24 mouse cellular contexts compared by ENCODE assay signal in genomic region chr13:106009911-106010310, GRCm38 (mm10).
DNase-seq lines count a peak whose midpoint lies in the region; ATAC-seq and TF ChIP-seq lines count a peak whose summit lies in the region.
"Had no signal": no experiment of that assay in that cellular context is flagged by ENCODE, and none has a peak within 500 bp of the region (broad histone marks: within the 10 kb centered on the region; RNA-seq: fewer than 3 reads in every experiment).

No protein-coding gene starts in this region.

- no peaks in the 10 kb centered on the region for H3K36me3 ChIP-seq in forebrain, embryonic 11.5 days (ENCODE audit: control insufficient read depth, insufficient read depth, low read length)
- no peaks in the 10 kb centered on the region for H3K36me3 ChIP-seq in forebrain, postnatal 0 days (ENCODE audit: insufficient read depth)
- H3K36me3 ChIP-seq in hindbrain, embryonic 12.5 days, result no peaks in the 10 kb centered on the region
- H3K36me3 ChIP-seq in hindbrain, embryonic 14.5 days (replicated peaks; ENCODE audit: control insufficient read depth, insufficient read depth), result no peaks in the 10 kb centered on the region
- no peaks in the 10 kb centered on the region for H3K36me3 ChIP-seq in midbrain, embryonic 13.5 days
- H3K36me3 ChIP-seq in midbrain, embryonic 11.5 days (ENCODE audit: control insufficient read depth, insufficient read depth, low read length), result no peaks in the 10 kb centered on the region
- H3K36me3 ChIP-seq in midbrain, embryonic 15.5 days (replicated peaks), result no peaks in the 10 kb centered on the region
- H3K36me3 ChIP-seq in liver, embryonic 11.5 days (ENCODE audit: control insufficient read depth, insufficient read depth, low read length), result no peaks in the 10 kb centered on the region
- H3K36me3 ChIP-seq: embryonic facial prominence, embryonic 10.5 days; embryonic facial prominence, embryonic 13.5 days; forebrain, embryonic 15.5 days had no signal

- no peak overlapping the region for H3K9ac ChIP-seq in forebrain, embryonic 11.5 days (ENCODE audit: low read length)
- H3K9ac ChIP-seq in forebrain, postnatal 0 days, result no peak overlapping the region
- H3K9ac ChIP-seq in hindbrain, embryonic 12.5 days, result no peak overlapping the region
- H3K9ac ChIP-seq in hindbrain, embryonic 14.5 days, result no peak overlapping the region
- no peak overlapping the region for H3K9ac ChIP-seq in midbrain, embryonic 13.5 days (replicated peaks)
- H3K9ac ChIP-seq in midbrain, embryonic 11.5 days (ENCODE audit: low read length), result no peak overlapping the region
- no peak overlapping the region for H3K9ac ChIP-seq in midbrain, embryonic 15.5 days
- H3K9ac ChIP-seq in liver, embryonic 11.5 days (ENCODE audit: low read depth, low read length), result no peak overlapping the region
- H3K9ac ChIP-seq: embryonic facial prominence, embryonic 13.5 days; forebrain, embryonic 15.5 days had no signal

- no peaks in the 10 kb centered on the region for H3K4me1 ChIP-seq in forebrain, embryonic 11.5 days (replicated peaks; ENCODE audit: control insufficient read depth, insufficient read depth, low read length)
- H3K4me1 ChIP-seq in forebrain, postnatal 0 days (ENCODE audit: insufficient read depth), result no peaks in the 10 kb centered on the region
- no peaks in the 10 kb centered on the region for H3K4me1 ChIP-seq in hindbrain, embryonic 12.5 days
- no peaks in the 10 kb centered on the region for H3K4me1 ChIP-seq in hindbrain, embryonic 14.5 days (replicated peaks; ENCODE audit: control insufficient read depth, insufficient read depth, low read length)
- peaks cover 5% of the 10 kb centered on the region for H3K4me1 ChIP-seq in midbrain, embryonic 13.5 days (replicated peaks)
- H3K4me1 ChIP-seq in midbrain, embryonic 11.5 days (ENCODE audit: control insufficient read depth, insufficient read depth, low read length), result no peaks in the 10 kb centered on the region
- no peaks in the 10 kb centered on the region for H3K4me1 ChIP-seq in midbrain, embryonic 15.5 days
- no peaks in the 10 kb centered on the region for H3K4me1 ChIP-seq in liver, embryonic 11.5 days (replicated peaks; ENCODE audit: control insufficient read depth, insufficient read depth, low read length)
- H3K4me1 ChIP-seq: embryonic facial prominence, embryonic 10.5 days; embryonic facial prominence, embryonic 13.5 days; forebrain, embryonic 15.5 days had no signal

- no peak for DNase-seq in forebrain, embryonic 11.5 days (ENCODE audit: low spot score)
- DNase-seq in forebrain, postnatal 0 days, result no peak
- no peak for DNase-seq in hindbrain, embryonic 14.5 days (ENCODE audit: low spot score)
- no peak for DNase-seq in midbrain, embryonic 11.5 days (ENCODE audit: low spot score, missing footprints)
- DNase-seq in liver, embryonic 11.5 days (ENCODE audit: low spot score), result no peak
- DNase-seq: adrenal gland, adult 8-10 months; adrenal gland, postnatal 25 days; cerebellum, adult 11 months; cerebellum, adult 2 months; cerebellum, adult 9-11 months; cerebellum, postnatal 25 days; gastrocnemius, adult 2 months; gastrocnemius, postnatal 14 days; heart, adult 11 months had no signal

- H3K27me3 ChIP-seq in forebrain, embryonic 11.5 days (ENCODE audit: control insufficient read depth, insufficient read depth, low read length), result no peaks in the 10 kb centered on the region
- no peaks in the 10 kb centered on the region for H3K27me3 ChIP-seq in forebrain, postnatal 0 days (ENCODE audit: insufficient read depth, low read length)
- no peaks in the 10 kb centered on the region for H3K27me3 ChIP-seq in hindbrain, embryonic 12.5 days
- no peaks in the 10 kb centered on the region for H3K27me3 ChIP-seq in hindbrain, embryonic 14.5 days (ENCODE audit: control insufficient read depth, insufficient read depth, low read length)
- H3K27me3 ChIP-seq in midbrain, embryonic 13.5 days, result no peaks in the 10 kb centered on the region
- no peaks in the 10 kb centered on the region for H3K27me3 ChIP-seq in midbrain, embryonic 11.5 days (ENCODE audit: control insufficient read depth, insufficient read depth, low read length)
- no peaks in the 10 kb centered on the region for H3K27me3 ChIP-seq in midbrain, embryonic 15.5 days (replicated peaks)
- no peaks in the 10 kb centered on the region for H3K27me3 ChIP-seq in liver, embryonic 11.5 days (replicated peaks; ENCODE audit: control insufficient read depth, insufficient read depth, low read length)
- H3K27me3 ChIP-seq: embryonic facial prominence, embryonic 13.5 days; forebrain, embryonic 15.5 days had no signal

- no peak overlapping the region for H3K4me2 ChIP-seq in forebrain, embryonic 11.5 days (ENCODE audit: low read depth, low read length, severe bottlenecking)
- H3K4me2 ChIP-seq in forebrain, postnatal 0 days (ENCODE audit: low read depth), result no peak overlapping the region
- H3K4me2 ChIP-seq in hindbrain, embryonic 12.5 days (replicated peaks), result no peak overlapping the region
- no peak overlapping the region for H3K4me2 ChIP-seq in hindbrain, embryonic 14.5 days (replicated peaks)
- no peak overlapping the region for H3K4me2 ChIP-seq in midbrain, embryonic 13.5 days (replicated peaks)
- H3K4me2 ChIP-seq in midbrain, embryonic 11.5 days, result no peak overlapping the region
- no peak overlapping the region for H3K4me2 ChIP-seq in midbrain, embryonic 15.5 days
- H3K4me2 ChIP-seq in liver, embryonic 11.5 days, result no peak overlapping the region
- H3K4me2 ChIP-seq: embryonic facial prominence, embryonic 13.5 days; forebrain, embryonic 15.5 days; heart, embryonic 11.5 days had no signal

- H3K4me3 ChIP-seq in forebrain, embryonic 11.5 days (ENCODE audit: low read depth, low read length), result no peak overlapping the region
- no peak overlapping the region for H3K4me3 ChIP-seq in forebrain, postnatal 0 days (ENCODE audit: low read depth, low read length)
- H3K4me3 ChIP-seq in hindbrain, embryonic 12.5 days, result no peak overlapping the region
- no peak overlapping the region for H3K4me3 ChIP-seq in hindbrain, embryonic 14.5 days (replicated peaks; ENCODE audit: low read length)
- no peak overlapping the region for H3K4me3 ChIP-seq in midbrain, embryonic 13.5 days (replicated peaks)
- no peak overlapping the region for H3K4me3 ChIP-seq in midbrain, embryonic 11.5 days (ENCODE audit: low read depth, low read length)
- H3K4me3 ChIP-seq in midbrain, embryonic 15.5 days, result no peak overlapping the region
- H3K4me3 ChIP-seq in liver, embryonic 11.5 days (ENCODE audit: low read depth, low read length), result no peak overlapping the region
- H3K4me3 ChIP-seq: embryonic facial prominence, embryonic 10.5 days; embryonic facial prominence, embryonic 13.5 days; erythroblast, embryonic 14.5 days; forebrain, embryonic 15.5 days; gastrocnemius, adult 2 months had no signal

- WGBS in forebrain, embryonic 11.5 days, result 53% methylated on average over 3 of the region's 3 CpGs
- WGBS in forebrain, postnatal 0 days, result 32% methylated on average over 3 of the region's 3 CpGs
- WGBS in hindbrain, embryonic 12.5 days, result 36% methylated on average over 3 of the region's 3 CpGs
- 24% methylated on average over 3 of the region's 3 CpGs for WGBS in hindbrain, embryonic 14.5 days
- WGBS in midbrain, embryonic 13.5 days, result 36% methylated on average over 3 of the region's 3 CpGs
- 53% methylated on average over 3 of the region's 3 CpGs for WGBS in midbrain, embryonic 11.5 days
- 25% methylated on average over 3 of the region's 3 CpGs for WGBS in midbrain, embryonic 15.5 days
- WGBS in liver, embryonic 11.5 days, result 77% methylated on average over 3 of the region's 3 CpGs

- 0 out of 2 replicates have a peak, but pooled peaks have one; percentile 30 for ATAC-seq in forebrain, embryonic 11.5 days (replicated peaks; ENCODE audit: low FRiP score)
- ATAC-seq in forebrain, postnatal 0 days, result no peak
- peak; percentile 56; the same call in 1 of the 2 replicates for ATAC-seq in hindbrain, embryonic 12.5 days (ENCODE audit: low FRiP score)
- ATAC-seq in hindbrain, embryonic 14.5 days (ENCODE audit: low FRiP score), result no peak
- 0 out of 2 replicates have a peak, but pooled peaks have one; percentile 43 for ATAC-seq in midbrain, embryonic 13.5 days
- ATAC-seq in midbrain, embryonic 11.5 days (ENCODE audit: low FRiP score), result no peak
- peak; percentile 79 for ATAC-seq in midbrain, embryonic 15.5 days (replicated peaks)
- ATAC-seq in liver, embryonic 11.5 days (replicated peaks; ENCODE audit: low FRiP score), result no peak
- ATAC-seq: activated CD4-positive, CD25-positive, alpha-beta regulatory T cell, adult 4 months; forebrain, embryonic 15.5 days; intestine, postnatal 0 days had no signal

- no peak overlapping the region for H3K27ac ChIP-seq in forebrain, embryonic 11.5 days (ENCODE audit: low read depth, low read length)
- no peak overlapping the region for H3K27ac ChIP-seq in forebrain, postnatal 0 days (ENCODE audit: low read depth, low read length)
- no peak overlapping the region for H3K27ac ChIP-seq in hindbrain, embryonic 12.5 days
- H3K27ac ChIP-seq in hindbrain, embryonic 14.5 days, result no peak overlapping the region
- H3K27ac ChIP-seq in midbrain, embryonic 13.5 days, result no peak overlapping the region
- H3K27ac ChIP-seq in midbrain, embryonic 11.5 days (ENCODE audit: low read depth, low read length), result no peak overlapping the region
- no peak overlapping the region for H3K27ac ChIP-seq in midbrain, embryonic 15.5 days
- H3K27ac ChIP-seq in liver, embryonic 11.5 days (ENCODE audit: low read depth, low read length), result no peak overlapping the region
- H3K27ac ChIP-seq: embryonic facial prominence, embryonic 10.5 days; embryonic facial prominence, embryonic 13.5 days; forebrain, embryonic 15.5 days; gastrocnemius, adult 2 months had no signal

- H3K9me3 ChIP-seq in forebrain, embryonic 11.5 days (ENCODE audit: control insufficient read depth, low read length), result no peaks in the 10 kb centered on the region
- no peaks in the 10 kb centered on the region for H3K9me3 ChIP-seq in forebrain, postnatal 0 days (ENCODE audit: low read length)
- no peaks in the 10 kb centered on the region for H3K9me3 ChIP-seq in hindbrain, embryonic 12.5 days (replicated peaks)
- no peaks in the 10 kb centered on the region for H3K9me3 ChIP-seq in hindbrain, embryonic 14.5 days (ENCODE audit: control insufficient read depth, low read length)
- no peaks in the 10 kb centered on the region for H3K9me3 ChIP-seq in midbrain, embryonic 13.5 days
- H3K9me3 ChIP-seq in midbrain, embryonic 11.5 days (ENCODE audit: control insufficient read depth, low read length), result no peaks in the 10 kb centered on the region
- no peaks in the 10 kb centered on the region for H3K9me3 ChIP-seq in midbrain, embryonic 15.5 days
- no peaks in the 10 kb centered on the region for H3K9me3 ChIP-seq in liver, embryonic 11.5 days (ENCODE audit: control insufficient read depth, low read length)
- H3K9me3 ChIP-seq: embryonic facial prominence, embryonic 10.5 days; embryonic facial prominence, embryonic 13.5 days; forebrain, embryonic 15.5 days had no signal

- TF ChIP-seq CTCF in forebrain, postnatal 0 days (IDR thresholded peaks at IDR 0.05; ENCODE audit: low read depth), result no peak

Comparison
In these comparisons a context has a peak if more than half of its experiments do, and no peak if none do; other contexts are left out.
1. ATAC-seq: peak in forebrain, embryonic 11.5 days (single experiment), hindbrain, embryonic 12.5 days (single experiment), midbrain, embryonic 13.5 days (single experiment) and midbrain, embryonic 15.5 days (single experiment); none in forebrain, postnatal 0 days (single experiment), hindbrain, embryonic 14.5 days (single experiment), midbrain, embryonic 11.5 days (single experiment) and liver, embryonic 11.5 days (single experiment).